Mouse (Mus musculus) cerebellum, adult 2 months (tissue): ENCODE results near the gene Col5a2.

Experiments
- CTCF ChIP-seq: fragments of 200-500 bp; IDR thresholded peaks from 2 replicates; pipeline ENCODE4 v1.5.1; 2011; ENCODE audit warnings: low read depth, mild to moderate bottlenecking, control low read depth, low read length, moderate library complexity, borderline replicate concordance; ENCODE audit not compliant: insufficient read depth
- POLR2A ChIP-seq: fragments of 200-500 bp; IDR thresholded peaks from 2 replicates; pipeline ENCODE4 v1.6.1; 2011; ENCODE audit warnings: low read length, control low read depth, borderline replicate concordance; ENCODE audit not compliant: insufficient read depth

GRCm38 (mm10) chr1:45359673-45360072 is 143.4 kb downstream of the Col5a2 start:
- TF ChIP-seq CTCF (no peak), POLR2A (no peak)
